ENCODE assay signal across 27 mouse cellular contexts in genomic region chr5:43125774-43126536, GRCm38 (mm10).
DNase-seq lines count a peak whose midpoint lies in the region; ATAC-seq and TF ChIP-seq lines count a peak whose summit lies in the region.
"Had no signal": no experiment of that assay in that cellular context is flagged by ENCODE, and none has a peak within 500 bp of the region (broad histone marks: within the 10 kb centered on the region; RNA-seq: fewer than 3 reads in every experiment).

No protein-coding gene starts in this region.

- no peak overlapping the region for H3K27ac ChIP-seq in CH12.LX (ENCODE audit: insufficient read depth, low read depth)
- H3K27ac ChIP-seq in midbrain, embryonic 11.5 days (ENCODE audit: low read depth, low read length) = no peak overlapping the region
- H3K27ac ChIP-seq: embryonic facial prominence, embryonic 10.5 days; embryonic facial prominence, embryonic 13.5 days; forebrain, embryonic 12.5 days; forebrain, embryonic 15.5 days; heart, adult 2 months; heart, embryonic 10.5 days; heart, embryonic 13.5 days; hindbrain, embryonic 12.5 days; hindbrain, embryonic 15.5 days had no signal

- peak in 1 of 2 experiments; percentile 45; a peak in 2 of 4 replicates for TF ChIP-seq CTCF in CH12.LX (conservative IDR thresholded peaks at IDR 0.05 in 1 of 2, IDR thresholded peaks at IDR 0.05 in 1 of 2; ENCODE audit: low read depth in 2 of 2, low read length in 2 of 2)

- in situ Hi-C loops in CH12.LX (cut with MboI; ENCODE audit: low pct_ligation_motif_present, low pct_unique_long_range_greater_than_20kb, low sequenced_read_pairs) = no loop called here

- WGBS in midbrain, embryonic 11.5 days = 90% methylated on average over 3 of the region's 3 CpGs

- TF ChIP-seq RAD21 in CH12.LX (IDR thresholded peaks at IDR 0.05; ENCODE audit: low read depth, low read length) = peak; percentile 35

- no peaks in the 10 kb centered on the region for H3K36me3 ChIP-seq in CH12.LX (replicated peaks in 1 of 2; ENCODE audit: control insufficient read depth in 1 of 2, insufficient read depth in 1 of 2, low read length in 1 of 2)
- no peaks in the 10 kb centered on the region for H3K36me3 ChIP-seq in midbrain, embryonic 11.5 days (ENCODE audit: control insufficient read depth, insufficient read depth, low read length)
- H3K36me3 ChIP-seq: embryonic facial prominence, embryonic 10.5 days; embryonic facial prominence, embryonic 13.5 days; forebrain, embryonic 12.5 days; forebrain, embryonic 15.5 days; heart, embryonic 10.5 days; heart, embryonic 13.5 days; hindbrain, embryonic 12.5 days; hindbrain, embryonic 15.5 days had no signal

- no peak overlapping the region; the same call in 1 of the 2 replicates for H3K4me2 ChIP-seq in CH12.LX (ENCODE audit: insufficient read depth, low read depth, poor library complexity, severe bottlenecking)
- no peak overlapping the region for H3K4me2 ChIP-seq in midbrain, embryonic 11.5 days
- H3K4me2 ChIP-seq: embryonic facial prominence, embryonic 13.5 days; forebrain, embryonic 12.5 days; forebrain, embryonic 15.5 days; heart, embryonic 13.5 days; hindbrain, embryonic 12.5 days; hindbrain, embryonic 15.5 days had no signal

- no peak for TF ChIP-seq POLR2A in CH12.LX (IDR thresholded peaks at IDR 0.05; ENCODE audit: low read depth, low read length)

- no peak overlapping the region for H3K4me3 ChIP-seq in CH12.LX (replicated peaks in 1 of 3; ENCODE audit: low read depth in 2 of 3, low read length in 2 of 3, poor library complexity in 1 of 3)
- H3K4me3 ChIP-seq in midbrain, embryonic 11.5 days (ENCODE audit: low read depth, low read length) = no peak overlapping the region
- H3K4me3 ChIP-seq: embryonic facial prominence, embryonic 10.5 days; embryonic facial prominence, embryonic 13.5 days; erythroblast, embryonic 14.5 days; forebrain, embryonic 12.5 days; forebrain, embryonic 15.5 days; heart, adult 2 months; heart, embryonic 10.5 days; heart, embryonic 13.5 days; hindbrain, embryonic 12.5 days; hindbrain, embryonic 15.5 days had no signal

- dilution Hi-C loops in CH12.LX (cut with MboI; ENCODE audit: extremely low pct_ligation_motif_present, extremely low pct_unique_long_range_greater_than_20kb, low sequenced_read_pairs) = no loop called here

- peaks cover 0 to 3% of the 10 kb centered on the region in 2 experiments; a peak in 1 of 4 replicates for H3K4me1 ChIP-seq in CH12.LX (ENCODE audit: control insufficient read depth in 1 of 2, insufficient read depth in 2 of 2)
- no peaks in the 10 kb centered on the region for H3K4me1 ChIP-seq in midbrain, embryonic 11.5 days (ENCODE audit: control insufficient read depth, insufficient read depth, low read length)
- H3K4me1 ChIP-seq: embryonic facial prominence, embryonic 10.5 days; embryonic facial prominence, embryonic 13.5 days; forebrain, embryonic 12.5 days; forebrain, embryonic 15.5 days; heart, embryonic 10.5 days; hindbrain, embryonic 12.5 days; hindbrain, embryonic 15.5 days had no signal

- H3K27me3 ChIP-seq in CH12.LX (replicated peaks) = no peaks in the 10 kb centered on the region
- H3K27me3 ChIP-seq in midbrain, embryonic 11.5 days (ENCODE audit: control insufficient read depth, insufficient read depth, low read length) = no peaks in the 10 kb centered on the region
- H3K27me3 ChIP-seq: embryonic facial prominence, embryonic 13.5 days; forebrain, embryonic 12.5 days; forebrain, embryonic 15.5 days; hindbrain, embryonic 12.5 days; hindbrain, embryonic 15.5 days had no signal

- peak; percentile 94 for ATAC-seq in megakaryocyte progenitor cell, adult 5-6 weeks (replicated peaks; ENCODE audit: poor library complexity)
- ATAC-seq in midbrain, embryonic 11.5 days (ENCODE audit: low FRiP score) = no peak
- ATAC-seq: activated CD4-positive, CD25-positive, alpha-beta regulatory T cell, adult 4 months; CD4-positive, CD25-positive, alpha-beta regulatory T cell, adult 4 months; forebrain, embryonic 15.5 days had no signal

- TF ChIP-seq EP300 in CH12.LX (IDR thresholded peaks at IDR 0.05; ENCODE audit: low read length) = no peak

- H3K79me2 ChIP-seq in CH12.LX (replicated peaks; ENCODE audit: control insufficient read depth, extremely low read depth, insufficient read depth, poor library complexity, severe bottlenecking) = no peaks in the 10 kb centered on the region

- no peaks in the 10 kb centered on the region for H3K9me3 ChIP-seq in CH12.LX (replicated peaks; ENCODE audit: low read length)
- H3K9me3 ChIP-seq in midbrain, embryonic 11.5 days (ENCODE audit: control insufficient read depth, low read length) = no peaks in the 10 kb centered on the region
- H3K9me3 ChIP-seq: embryonic facial prominence, embryonic 10.5 days; forebrain, embryonic 12.5 days; forebrain, embryonic 15.5 days; heart, embryonic 10.5 days; heart, embryonic 13.5 days; hindbrain, embryonic 12.5 days; hindbrain, embryonic 15.5 days had no signal

- peak; percentile 22 for DNase-seq in adrenal gland, adult 2 months
- DNase-seq in adrenal gland, adult 8-10 months = no peak
- no peak for DNase-seq in CH12.LX (ENCODE audit: extremely low read depth)
- DNase-seq in midbrain, embryonic 11.5 days (ENCODE audit: low spot score, missing footprints) = no peak
- no peak for DNase-seq in left cerebral cortex, adult 18-20 months (ENCODE audit: low spot score in 2 of 2)
- DNase-seq: adrenal gland, postnatal 14 days; B cell, adult 2 months; cerebellum, adult 11 months; cerebellum, adult 2 months; cerebellum, adult 9-11 months; cerebellum, postnatal 36 days; embryo, embryonic 11 days; gastrocnemius, postnatal 25 days; heart, adult 2 months; heart, postnatal 14 days had no signal

- no peak overlapping the region; the same call in 1 of the 2 replicates for H3K9ac ChIP-seq in CH12.LX (ENCODE audit: insufficient read depth, low read depth)
- H3K9ac ChIP-seq in midbrain, embryonic 11.5 days (ENCODE audit: low read length) = no peak overlapping the region
- H3K9ac ChIP-seq: embryonic facial prominence, embryonic 13.5 days; forebrain, embryonic 12.5 days; forebrain, embryonic 15.5 days; heart, embryonic 13.5 days; hindbrain, embryonic 12.5 days; hindbrain, embryonic 15.5 days had no signal

TF ChIP-seq in CH12.LX, 34 proteins besides CTCF, POLR2A, EP300 and RAD21:
- TF ChIP-seq ELF1 (IDR thresholded peaks at IDR 0.05; ENCODE audit: low read depth, low read length) (0 out of 2 replicates have a peak, but pooled peaks have one; percentile 53), BHLHE40 (IDR thresholded peaks at IDR 0.05; ENCODE audit: low read depth, low read length) (0 out of 2 replicates have a peak, but pooled peaks have one; percentile 12), IRF4 (IDR thresholded peaks at IDR 0.05; ENCODE audit: low read depth, low read length) (no peak; the same call in 1 of the 2 replicates), SMC3 (IDR thresholded peaks at IDR 0.05; ENCODE audit: low read depth, low read length) (peak; percentile 37), SIN3A (IDR thresholded peaks at IDR 0.05; ENCODE audit: low read length) (no peak), JUN (IDR thresholded peaks at IDR 0.05; ENCODE audit: insufficient read depth, low read depth, low read length) (peak; percentile 61), CHD2 (IDR thresholded peaks at IDR 0.05; ENCODE audit: low read length) (no peak), KAT2A (IDR thresholded peaks at IDR 0.05; ENCODE audit: insufficient replicate concordance, low read length) (no peak)
TF ChIP-seq in CH12.LX: peak in this region for 4.
